Mouse (Mus musculus): ENCODE measurements around the gene Sipa1. TPM values are rescaled to one million over a fixed set of nuclear protein-coding genes. Genes with fewer than 3 reads are reported as not detected.

The Sipa1 gene
- polyA plus RNA-seq, 1 experiment, result 101 TPM

- peaks cover 1% of the 10 kb centered on the region; the same call in 1 of the 2 replicates for H3K4me1 ChIP-seq (ENCODE audit: control insufficient read depth, insufficient read depth, low read length)
- 94% methylated on average over 6 of the region's 6 CpGs for WGBS
- no peak overlapping the region for H3K27ac ChIP-seq (ENCODE audit: control insufficient read depth, insufficient read depth, low read depth, low read length, poor library complexity)
- no peak for TF ChIP-seq CTCF (IDR thresholded peaks at IDR 0.05; ENCODE audit: control insufficient read depth, insufficient read depth, low read length)
- no peak overlapping the region for H3K4me3 ChIP-seq (replicated peaks; ENCODE audit: control insufficient read depth, low read depth, low read length)
Observed at GRCm38 (mm10) chr19:5647791-5648190, 15.7 kb downstream of the Sipa1 start.

GRCm38 (mm10) chr19:5646731-5647330, 16.7 kb downstream of the Sipa1 start:
- no peak overlapping the region for H3K27ac ChIP-seq (ENCODE audit: control insufficient read depth, insufficient read depth, low read depth, low read length, poor library complexity)
- peaks cover 1% of the 10 kb centered on the region; the same call in 1 of the 2 replicates for H3K4me1 ChIP-seq (ENCODE audit: control insufficient read depth, insufficient read depth, low read length)
- no peak for TF ChIP-seq POLR2A (IDR thresholded peaks at IDR 0.05; ENCODE audit: borderline replicate concordance, control insufficient read depth, low read depth, low read length)
- TF ChIP-seq CTCF (IDR thresholded peaks at IDR 0.05; ENCODE audit: control insufficient read depth, insufficient read depth, low read length), result no peak
- no peak overlapping the region for H3K4me3 ChIP-seq (replicated peaks; ENCODE audit: control insufficient read depth, low read depth, low read length)
- 87% methylated on average over 8 of the region's 8 CpGs for WGBS

DNA sequence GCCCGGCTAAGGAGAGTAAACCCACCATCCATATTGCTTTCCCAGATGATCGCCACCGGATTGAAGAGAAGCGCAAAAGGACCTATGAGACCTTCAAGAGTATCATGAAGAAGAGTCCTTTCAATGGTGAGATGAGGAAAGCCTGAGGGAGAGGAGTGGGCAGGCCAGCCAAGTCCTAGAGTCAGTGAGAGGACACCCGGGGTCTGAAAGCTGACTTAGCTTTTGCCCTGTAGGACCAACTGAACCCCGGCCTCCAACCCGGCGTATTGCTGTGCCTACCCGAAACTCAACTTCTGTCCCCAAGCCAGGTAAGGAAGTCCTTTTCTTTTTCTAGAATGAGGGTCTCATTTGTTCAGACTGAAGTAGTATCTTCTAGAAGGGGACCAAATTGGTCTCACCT, 18.2 kb downstream of the Sipa1 start:
- no peak overlapping the region for H3K4me3 ChIP-seq (replicated peaks; ENCODE audit: control insufficient read depth, low read depth, low read length)
- no peak overlapping the region for H3K27ac ChIP-seq (ENCODE audit: control insufficient read depth, insufficient read depth, low read depth, low read length, poor library complexity)
- TF ChIP-seq POLR2A (IDR thresholded peaks at IDR 0.05; ENCODE audit: borderline replicate concordance, control insufficient read depth, low read depth, low read length), result no peak
- no peak for TF ChIP-seq CTCF (IDR thresholded peaks at IDR 0.05; ENCODE audit: control insufficient read depth, insufficient read depth, low read length)
- H3K4me1 ChIP-seq (ENCODE audit: control insufficient read depth, insufficient read depth, low read length), result peaks cover 1% of the 10 kb centered on the region; the same call in 1 of the 2 replicates
- 91% methylated on average over 9 of the region's 9 CpGs for WGBS

DNA sequence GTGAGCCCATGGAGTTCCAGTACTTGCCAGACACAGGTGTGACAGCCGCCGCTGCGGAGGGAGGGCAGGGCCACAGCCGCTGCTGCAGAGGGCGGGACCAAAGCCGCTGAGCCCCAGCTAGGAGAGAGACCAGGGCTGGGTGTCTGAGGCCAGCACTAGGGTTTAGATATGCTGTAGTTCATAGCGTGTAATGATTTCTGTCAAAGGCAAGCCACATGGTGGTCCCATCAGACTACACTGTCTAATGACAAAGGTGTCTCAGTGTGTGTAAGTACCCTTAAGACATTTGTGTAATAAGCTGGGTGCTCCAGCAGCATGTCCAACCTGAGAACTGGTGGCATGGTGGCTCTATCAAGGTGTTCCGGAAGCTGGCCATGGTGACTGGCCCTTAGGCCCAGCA, 21.9 kb downstream of the Sipa1 start:
- H3K4me3 ChIP-seq (replicated peaks; ENCODE audit: control insufficient read depth, low read depth, low read length), result no peak overlapping the region
- TF ChIP-seq CTCF (IDR thresholded peaks at IDR 0.05; ENCODE audit: control insufficient read depth, insufficient read depth, low read length) (no peak), POLR2A (IDR thresholded peaks at IDR 0.05; ENCODE audit: borderline replicate concordance, control insufficient read depth, low read depth, low read length) (no peak)
- no peaks in the 10 kb centered on the region; the same call in none of the 2 replicates for H3K4me1 ChIP-seq (ENCODE audit: control insufficient read depth, insufficient read depth, low read length)
- H3K27ac ChIP-seq (ENCODE audit: control insufficient read depth, insufficient read depth, low read depth, low read length, poor library complexity), result no peak overlapping the region
- WGBS, result 93% methylated on average over 8 of the region's 8 CpGs

DNA sequence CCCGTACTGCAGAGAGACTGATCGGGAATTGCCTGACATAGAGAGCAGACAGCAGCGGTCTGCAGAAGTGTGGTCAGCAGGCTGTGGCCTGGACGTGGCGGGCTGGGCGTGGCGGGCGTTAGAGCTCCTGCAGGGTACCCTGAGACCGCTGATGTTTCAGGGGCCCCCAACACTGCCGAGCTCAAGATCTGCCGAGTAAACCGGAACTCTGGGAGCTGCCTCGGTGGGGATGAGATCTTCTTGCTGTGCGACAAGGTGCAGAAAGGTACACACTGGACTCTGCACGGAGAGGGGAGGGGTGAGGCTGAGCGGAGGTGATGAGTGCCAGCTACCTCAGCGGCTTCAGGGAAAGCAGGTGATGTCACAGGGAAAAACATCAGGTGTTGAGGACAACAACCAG, 22.5 kb downstream of the Sipa1 start:
- no peak for TF ChIP-seq POLR2A (IDR thresholded peaks at IDR 0.05; ENCODE audit: borderline replicate concordance, control insufficient read depth, low read depth, low read length)
- no peak for TF ChIP-seq CTCF (IDR thresholded peaks at IDR 0.05; ENCODE audit: control insufficient read depth, insufficient read depth, low read length)
- WGBS, result 92% methylated on average over 17 of the region's 17 CpGs
- Histone ChIP-seq H3K4me1 (ENCODE audit: control insufficient read depth, insufficient read depth, low read length) (no peaks in the 10 kb centered on the region; the same call in none of the 2 replicates), H3K4me3 (replicated peaks; ENCODE audit: control insufficient read depth, low read depth, low read length) (no peak overlapping the region), H3K27ac (ENCODE audit: control insufficient read depth, insufficient read depth, low read depth, low read length, poor library complexity) (no peak overlapping the region)

GRCm38 (mm10) chr19:5640339-5640738, 23.2 kb downstream of the Sipa1 start:
- 93% methylated on average over 9 of the region's 9 CpGs for WGBS
- Histone ChIP-seq H3K27ac (ENCODE audit: control insufficient read depth, insufficient read depth, low read depth, low read length, poor library complexity) (no peak overlapping the region), H3K4me1 (ENCODE audit: control insufficient read depth, insufficient read depth, low read length) (no peaks in the 10 kb centered on the region; the same call in none of the 2 replicates), H3K4me3 (replicated peaks; ENCODE audit: control insufficient read depth, low read depth, low read length) (no peak overlapping the region)
- TF ChIP-seq POLR2A (IDR thresholded peaks at IDR 0.05; ENCODE audit: borderline replicate concordance, control insufficient read depth, low read depth, low read length), result no peak
- no peak for TF ChIP-seq CTCF (IDR thresholded peaks at IDR 0.05; ENCODE audit: control insufficient read depth, insufficient read depth, low read length)

DNA sequence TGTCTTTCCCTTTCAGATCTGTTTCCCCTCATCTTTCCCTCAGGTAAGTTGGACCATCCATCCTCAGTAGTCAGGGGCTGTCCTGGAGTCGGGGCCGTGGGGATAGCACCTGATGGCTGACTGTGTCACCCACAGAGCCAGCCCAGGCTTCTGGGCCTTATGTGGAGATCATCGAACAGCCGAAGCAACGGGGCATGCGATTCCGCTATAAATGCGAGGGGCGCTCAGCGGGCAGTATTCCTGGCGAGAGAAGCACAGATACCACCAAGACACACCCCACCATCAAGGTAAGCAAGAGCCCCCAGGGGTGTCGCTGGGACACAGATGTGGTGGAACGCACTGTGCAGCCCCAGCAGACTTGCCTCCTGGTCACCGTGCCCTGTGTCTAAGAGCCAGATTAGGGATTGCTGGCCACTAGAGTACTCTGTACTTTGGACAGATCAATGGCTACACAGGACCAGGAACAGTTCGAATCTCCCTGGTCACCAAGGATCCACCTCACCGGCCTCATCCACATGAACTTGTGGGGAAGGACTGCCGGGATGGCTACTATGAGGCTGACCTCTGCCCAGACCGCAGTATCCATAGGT, 25.0 kb downstream of the Sipa1 start:
- no peak overlapping the region for H3K27ac ChIP-seq (ENCODE audit: control insufficient read depth, insufficient read depth, low read depth, low read length, poor library complexity)
- WGBS, result 91% methylated on average over 18 of the region's 18 CpGs
- no peaks in the 10 kb centered on the region; the same call in none of the 2 replicates for H3K4me1 ChIP-seq (ENCODE audit: control insufficient read depth, insufficient read depth, low read length)
- TF ChIP-seq CTCF (IDR thresholded peaks at IDR 0.05; ENCODE audit: control insufficient read depth, insufficient read depth, low read length) (no peak), POLR2A (IDR thresholded peaks at IDR 0.05; ENCODE audit: borderline replicate concordance, control insufficient read depth, low read depth, low read length) (no peak)
- H3K4me3 ChIP-seq (replicated peaks; ENCODE audit: control insufficient read depth, low read depth, low read length), result peak overlapping the region; percentile 89

GRCm38 (mm10) chr19:5637069-5638047, 26.1 kb downstream of the Sipa1 start, which contains the start of gene Rela:
Gene Rela (plus strand): TSS chr19:5637483.
- H3K4me3 ChIP-seq (replicated peaks; ENCODE audit: control insufficient read depth, low read depth, low read length), result peak within 1 kb of the TSS; percentile 89
- TF ChIP-seq CTCF (IDR thresholded peaks at IDR 0.05; ENCODE audit: control insufficient read depth, insufficient read depth, low read length) (no peak), POLR2A (IDR thresholded peaks at IDR 0.05; ENCODE audit: borderline replicate concordance, control insufficient read depth, low read depth, low read length) (peak; percentile 73; the same call in 1 of the 2 replicates)
- no peaks in the 10 kb centered on the region; the same call in none of the 2 replicates for H3K4me1 ChIP-seq (ENCODE audit: control insufficient read depth, insufficient read depth, low read length)
- WGBS, result under 1% methylated on average over 109 of the region's 109 CpGs
- H3K27ac ChIP-seq (ENCODE audit: control insufficient read depth, insufficient read depth, low read depth, low read length, poor library complexity), result peak within 1 kb of the TSS; percentile 93

Measured in bone marrow, adult 2 months (tissue).